Mouse (Mus musculus): ENCODE data around the gene Syne3.

DNA sequence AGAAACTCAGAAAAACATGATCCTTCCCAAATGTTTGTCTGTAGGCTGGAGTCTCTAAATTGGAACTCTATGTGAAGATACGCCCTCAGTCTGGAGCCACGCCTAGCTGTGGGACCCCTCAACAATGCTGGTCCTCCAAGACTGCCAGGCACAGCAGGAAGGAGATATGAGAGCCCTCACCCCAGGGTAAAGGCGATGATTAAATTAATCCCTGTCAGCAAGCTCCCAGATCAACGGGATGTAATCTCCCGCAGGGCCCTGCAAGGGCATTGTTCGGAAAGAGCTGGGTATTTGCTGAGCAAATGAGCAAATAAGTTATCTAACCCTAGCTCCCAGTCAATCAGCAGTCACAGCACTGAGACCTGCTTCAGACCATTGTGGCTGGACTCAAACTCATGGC is 11.1 kb downstream of the Syne3 start:
- no peak for TF ChIP-seq CTCF (IDR thresholded peaks at IDR 0.05; ENCODE audit: borderline replicate concordance, control insufficient read depth, extremely low read depth, insufficient read depth, low read length, poor library complexity)
- no peak for TF ChIP-seq POLR2A (IDR thresholded peaks at IDR 0.05; ENCODE audit: control insufficient read depth, extremely low read depth, insufficient read depth, low read length, poor library complexity)

Measured in thymus, adult 2 months (tissue).